Mouse (Mus musculus) heart, embryonic 15.5 days (tissue): ENCODE measurements around the gene Hhat. TPM values are rescaled to one million over a fixed set of nuclear protein-coding genes. Genes with fewer than 3 reads are reported as not detected.

ENCODE experiments used
- ATAC-seq: fragments of 200-750 bp; cut with Nextera tagmentation; replicated peaks from 2 replicates; pipeline ENCODE4 v1.8.0; 2017; ENCODE audit warnings: low read depth, moderate TSS enrichment; ENCODE audit not compliant: insufficient number of reproducible peaks, insufficient read depth, low FRiP score
- H3K27ac ChIP-seq: fragments of 300-500 bp; sonication (generic); 2 replicates; pipeline ENCODE4 v1.5.1; 2015; ENCODE audit warnings: mild to moderate bottlenecking, inconsistent platforms
- H3K27me3 ChIP-seq: fragments of 300-500 bp; sonication (generic); 2 replicates; pipeline ENCODE4 v1.6.1; 2015; ENCODE audit warnings: inconsistent platforms
- H3K36me3 ChIP-seq: fragments of 300-500 bp; sonication (generic); 2 replicates; pipeline ENCODE4 v1.6.1; 2015; ENCODE audit warnings: mild to moderate bottlenecking, inconsistent platforms
- H3K4me1 ChIP-seq: fragments of 300-500 bp; sonication (generic); replicated peaks from 2 replicates; pipeline ENCODE4 v1.6.1; 2015; ENCODE audit warnings: inconsistent platforms
- H3K4me2 ChIP-seq: fragments of 300-500 bp; sonication (generic); 2 replicates; pipeline ENCODE4 v1.6.1; 2015; ENCODE audit warnings: inconsistent platforms, mild to moderate bottlenecking, moderate library complexity
- H3K4me3 ChIP-seq: fragments of 300-500 bp; sonication (generic); 2 replicates; pipeline ENCODE4 v1.5.1; 2015; ENCODE audit warnings: mild to moderate bottlenecking, inconsistent platforms
- H3K9ac ChIP-seq: fragments of 300-500 bp; sonication (generic); 2 replicates; pipeline ENCODE4 v1.6.1; 2015; ENCODE audit warnings: mild to moderate bottlenecking, inconsistent platforms
- H3K9me3 ChIP-seq: fragments of 300-500 bp; sonication (generic); replicated peaks from 2 replicates; pipeline ENCODE4 v1.6.1; 2016; ENCODE audit warnings: inconsistent platforms
- WGBS: fragments of 180-500 bp; shearing (Covaris S2); methylation state at CpG from one replicate; pipeline ENCODE4 v1.1.7; 2015; ENCODE audit warnings: mixed read lengths; 5-methylcytosine and 5-hydroxymethylcytosine counted together
- polyA plus RNA-seq: library from polyadenylated mRNA; unstranded; fragments of >200 nt; fragmentation: Nextera tagmentation; extraction: Ambion mirVana; gene quantifications from 2 replicates; pipeline ENCODE4 v1.2.1, GENCODE M21; 2015

Hhat gene
- polyA plus RNA-seq, 1 experiment from 2014 or later = 5.5 TPM

DNA sequence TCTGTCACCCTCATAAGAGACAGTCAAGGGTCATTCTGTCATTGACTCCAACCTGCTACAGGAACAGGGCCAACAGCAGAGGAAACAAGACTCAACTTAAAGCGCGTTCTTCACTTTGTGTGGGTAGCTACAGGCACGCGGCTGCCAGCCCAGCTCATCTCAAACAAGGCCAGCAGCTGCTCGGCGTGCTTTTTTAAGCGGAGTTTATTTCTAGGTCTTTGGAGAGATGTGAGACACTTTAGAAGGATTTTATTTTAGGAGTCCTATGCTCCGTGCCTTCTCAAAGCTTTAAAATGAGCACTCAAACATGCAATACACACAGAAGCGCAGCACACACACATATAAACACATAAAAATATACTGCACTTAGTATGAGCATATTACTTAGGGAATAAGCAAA is 183.6 kb downstream of the Hhat start:
- WGBS = 66% methylated on average over 9 of the region's 9 CpGs

DNA sequence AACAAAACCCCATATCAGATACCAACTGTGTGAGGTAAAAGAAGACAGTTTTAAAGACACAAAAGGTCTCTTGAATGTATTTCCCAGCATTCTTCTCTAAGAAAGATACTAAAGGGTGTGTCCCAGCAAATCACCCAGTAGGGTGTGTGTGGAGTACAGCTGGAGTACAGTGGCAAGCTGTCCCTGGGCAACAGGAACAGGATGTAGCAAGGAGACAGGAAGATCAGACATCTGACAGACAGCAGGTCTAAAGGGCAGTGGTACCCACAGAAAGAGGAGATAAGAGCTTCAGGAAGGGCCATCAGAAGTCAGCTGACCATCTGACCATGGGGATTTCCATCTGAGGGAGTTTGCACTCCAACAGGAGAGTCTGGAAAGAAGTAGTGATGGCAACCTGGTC is 185.7 kb downstream of the Hhat start:
- H3K27me3 ChIP-seq = no peaks in the 10 kb centered on the region
- ATAC-seq = no peak
- H3K4me2 ChIP-seq = no peak overlapping the region
- H3K9ac ChIP-seq = no peak overlapping the region
- no peaks in the 10 kb centered on the region for H3K9me3 ChIP-seq
- no peaks in the 10 kb centered on the region for H3K36me3 ChIP-seq
- no peaks in the 10 kb centered on the region for H3K4me1 ChIP-seq
- H3K4me3 ChIP-seq = no peak overlapping the region
- H3K27ac ChIP-seq = no peak overlapping the region

More for the DNA sequence above, 183.6 kb downstream of the Hhat start:
- Histone ChIP-seq H3K9me3 (no peaks in the 10 kb centered on the region), H3K4me1 (no peaks in the 10 kb centered on the region), H3K9ac (no peak overlapping the region), H3K36me3 (no peaks in the 10 kb centered on the region), H3K27ac (0 out of 2 replicates have a peak overlapping the region, but pooled peaks have one; percentile 2), H3K27me3 (no peaks in the 10 kb centered on the region), H3K4me2 (no peak overlapping the region), H3K4me3 (no peak overlapping the region)
- ATAC-seq = no peak

DNA sequence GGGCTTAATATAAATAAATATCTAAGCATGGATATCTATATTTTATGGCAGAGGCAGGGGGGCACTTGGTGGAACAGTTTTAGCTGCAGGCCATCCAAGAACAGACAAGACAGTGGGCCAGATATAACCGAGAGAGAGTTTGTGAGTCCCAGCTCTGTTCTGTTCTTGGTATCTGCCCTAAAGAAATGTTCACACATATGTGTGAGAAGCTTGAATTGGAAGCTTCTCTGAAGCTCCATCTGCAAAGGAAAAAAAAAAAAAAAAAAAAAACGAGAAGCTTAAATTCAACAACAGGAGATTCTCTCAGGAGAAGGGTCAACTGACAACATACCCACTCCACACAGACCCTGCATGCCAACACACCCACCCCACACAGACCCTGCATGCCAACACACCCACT is 188.1 kb downstream of the Hhat start:
- Histone ChIP-seq H3K9me3 (no peaks in the 10 kb centered on the region), H3K4me3 (no peak overlapping the region), H3K9ac (no peak overlapping the region), H3K27ac (no peak overlapping the region), H3K4me1 (no peaks in the 10 kb centered on the region), H3K4me2 (no peak overlapping the region), H3K36me3 (no peaks in the 10 kb centered on the region), H3K27me3 (no peaks in the 10 kb centered on the region)
- 72% methylated on average over 2 of the region's 2 CpGs for WGBS
- no peak for ATAC-seq

DNA sequence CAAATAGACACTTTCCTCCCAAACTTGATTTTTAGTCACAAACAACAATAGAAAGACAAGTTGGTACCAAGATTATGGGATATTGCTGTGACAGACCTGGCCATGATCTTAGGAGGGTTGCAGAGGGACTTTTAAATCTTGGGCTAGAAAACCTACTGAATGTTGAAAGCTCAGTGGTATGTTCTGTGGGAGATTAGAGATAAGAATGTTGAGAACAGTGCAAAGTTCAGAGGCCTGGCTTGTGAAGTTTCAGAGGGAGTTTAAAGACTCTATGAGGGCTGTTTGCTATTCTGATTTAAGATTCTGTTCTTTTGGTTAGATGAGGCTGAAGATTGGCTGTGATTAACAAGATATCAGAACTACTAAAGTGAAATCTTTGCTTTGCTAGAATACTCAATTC is 206.3 kb downstream of the Hhat start:
- H3K9ac ChIP-seq = no peak overlapping the region
- H3K4me2 ChIP-seq = no peak overlapping the region
- no peaks in the 10 kb centered on the region; the same call in 1 of the 2 replicates for H3K9me3 ChIP-seq
- H3K27ac ChIP-seq = no peak overlapping the region
- no peak overlapping the region for H3K4me3 ChIP-seq
- ATAC-seq = no peak
- no peaks in the 10 kb centered on the region for H3K36me3 ChIP-seq
- H3K27me3 ChIP-seq = no peaks in the 10 kb centered on the region
- H3K4me1 ChIP-seq = no peaks in the 10 kb centered on the region

DNA sequence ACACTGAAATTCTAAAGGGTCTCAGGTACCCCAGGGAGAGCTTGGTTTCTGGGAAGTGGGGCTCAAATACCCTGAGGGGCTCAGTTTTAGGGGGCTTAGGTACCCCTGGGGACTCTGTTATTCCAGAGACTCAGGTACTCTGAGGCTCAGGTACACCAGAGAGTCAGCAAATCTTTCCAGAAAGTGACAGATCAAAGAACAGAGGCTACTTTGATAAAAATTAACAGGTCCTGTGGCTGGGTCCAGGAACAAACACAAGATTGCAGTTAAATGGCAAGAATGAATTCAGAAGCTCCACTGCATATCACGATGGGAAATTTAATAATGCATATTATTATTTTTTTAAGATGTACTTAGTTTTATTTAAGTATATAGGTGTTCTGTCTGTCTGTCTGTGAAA is 211.7 kb downstream of the Hhat start:
- no peaks in the 10 kb centered on the region for H3K36me3 ChIP-seq
- no peak for ATAC-seq
- no peak overlapping the region for H3K9ac ChIP-seq
- no peaks in the 10 kb centered on the region for H3K9me3 ChIP-seq
- no peaks in the 10 kb centered on the region for H3K27me3 ChIP-seq
- no peaks in the 10 kb centered on the region for H3K4me1 ChIP-seq
- H3K4me2 ChIP-seq = no peak overlapping the region
- 90% methylated on average over 1 of the region's 1 CpGs for WGBS
- no peak overlapping the region for H3K27ac ChIP-seq
- H3K4me3 ChIP-seq = no peak overlapping the region

DNA sequence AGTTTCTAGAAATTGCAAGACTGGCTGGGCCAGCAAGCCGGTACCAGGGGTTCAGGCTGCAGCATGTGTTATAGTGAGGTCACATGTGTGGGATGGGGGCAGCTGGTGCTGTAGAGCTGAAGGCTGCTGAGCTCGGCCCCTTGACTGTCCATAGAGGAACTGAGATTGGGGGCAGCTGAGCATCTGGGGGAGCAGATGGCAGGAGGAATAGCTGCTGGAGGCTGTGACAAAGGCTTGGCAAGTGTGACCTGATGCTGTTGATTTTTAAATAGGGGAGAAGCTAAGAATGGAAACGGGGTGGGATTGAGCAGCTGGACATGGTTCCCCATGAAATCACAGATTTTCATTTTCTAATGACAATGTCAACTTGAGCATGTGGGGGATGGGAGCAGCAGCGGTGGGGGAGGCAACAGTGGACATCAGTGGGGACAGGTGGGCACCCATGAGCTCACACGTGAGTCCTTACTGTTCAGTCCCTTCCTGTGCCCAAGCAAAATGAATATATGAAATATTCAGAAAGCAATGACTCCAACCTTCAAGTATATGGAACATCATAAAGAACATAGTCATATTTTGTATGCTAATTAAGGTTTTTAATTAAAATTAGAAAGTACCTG is 212.9 kb downstream of the Hhat start:
- Histone ChIP-seq H3K4me2 (no peak overlapping the region), H3K4me1 (no peaks in the 10 kb centered on the region), H3K27ac (no peak overlapping the region), H3K27me3 (no peaks in the 10 kb centered on the region), H3K9ac (no peak overlapping the region), H3K9me3 (no peaks in the 10 kb centered on the region), H3K36me3 (no peaks in the 10 kb centered on the region), H3K4me3 (no peak overlapping the region)
- ATAC-seq = no peak
- 70% methylated on average over 5 of the region's 5 CpGs for WGBS

DNA sequence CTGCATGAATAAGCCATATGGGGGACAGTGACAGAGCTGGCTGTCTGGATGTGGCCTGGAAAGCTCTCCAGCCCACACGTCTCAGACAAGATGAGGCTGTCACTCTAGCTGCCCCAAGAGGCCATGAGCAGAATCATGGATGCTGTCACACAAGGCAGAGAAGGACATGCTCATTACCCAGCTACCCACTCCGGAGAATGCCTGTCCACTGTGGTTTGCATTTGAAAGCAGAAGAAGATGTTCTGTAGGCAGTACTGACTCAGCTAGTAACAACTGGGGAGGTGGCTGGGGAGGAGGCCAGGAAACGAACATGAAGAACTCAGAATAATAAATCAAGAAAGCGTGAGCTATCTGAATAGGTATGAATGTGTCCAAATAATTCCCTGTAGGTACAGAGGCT is 215.5 kb downstream of the Hhat start:
- no peak for ATAC-seq

DNA sequence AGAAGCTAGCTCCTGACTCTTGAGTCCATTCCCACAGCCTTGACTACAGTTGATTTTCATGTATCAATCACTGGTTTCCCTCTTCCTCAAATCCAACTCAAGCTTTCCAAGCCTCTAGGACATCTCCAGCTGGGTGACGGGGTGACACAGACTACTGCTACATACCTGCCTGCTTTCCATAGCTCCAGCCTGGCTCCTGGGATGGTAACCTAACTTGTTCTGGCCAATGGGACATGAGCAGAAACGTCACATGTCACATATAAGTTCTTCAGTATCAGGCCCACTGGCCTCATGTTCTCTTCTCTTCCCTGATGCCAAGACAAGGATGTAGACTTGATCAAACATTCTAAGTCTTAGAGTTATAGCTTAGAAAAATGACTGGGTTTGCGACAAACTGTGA is 220.5 kb downstream of the Hhat start:
- H3K4me3 ChIP-seq = no peak overlapping the region
- no peak for ATAC-seq
- H3K27me3 ChIP-seq = no peaks in the 10 kb centered on the region
- H3K36me3 ChIP-seq = no peaks in the 10 kb centered on the region
- no peaks in the 10 kb centered on the region for H3K9me3 ChIP-seq
- 81% methylated on average over 3 of the region's 3 CpGs for WGBS
- no peak overlapping the region for H3K27ac ChIP-seq
- no peaks in the 10 kb centered on the region for H3K4me1 ChIP-seq
- H3K9ac ChIP-seq = no peak overlapping the region
- no peak overlapping the region for H3K4me2 ChIP-seq

More for the DNA sequence above, 215.5 kb downstream of the Hhat start:
- H3K27me3 ChIP-seq = no peaks in the 10 kb centered on the region
- H3K36me3 ChIP-seq = no peaks in the 10 kb centered on the region
- no peaks in the 10 kb centered on the region for H3K4me1 ChIP-seq
- H3K27ac ChIP-seq = no peak overlapping the region
- H3K9ac ChIP-seq = no peak overlapping the region
- no peak overlapping the region for H3K4me2 ChIP-seq
- no peak overlapping the region for H3K4me3 ChIP-seq
- 77% methylated on average over 4 of the region's 4 CpGs for WGBS
- H3K9me3 ChIP-seq = no peaks in the 10 kb centered on the region

DNA sequence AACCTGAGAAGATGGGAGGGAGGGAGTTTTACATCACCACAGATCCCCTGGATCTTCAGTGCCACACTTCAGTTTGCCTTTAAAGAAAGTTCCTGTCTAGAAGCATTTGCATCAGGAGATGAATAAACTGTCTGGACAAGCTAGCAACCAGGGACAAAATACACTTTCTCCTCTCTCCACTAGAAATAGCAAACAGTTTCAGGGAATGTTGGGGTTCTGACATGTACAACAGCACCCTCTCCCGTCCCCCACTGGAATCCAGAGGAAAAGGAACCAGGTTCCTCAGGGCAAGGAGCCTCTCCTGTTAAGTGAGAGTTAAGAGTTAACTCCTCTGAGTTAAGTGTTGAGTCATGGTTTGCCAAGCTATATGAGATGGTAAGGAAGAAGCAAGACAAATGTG is 224.2 kb downstream of the Hhat start:
- H3K9me3 ChIP-seq = no peaks in the 10 kb centered on the region
- no peak overlapping the region for H3K9ac ChIP-seq
- H3K36me3 ChIP-seq = no peaks in the 10 kb centered on the region
- no peak for ATAC-seq
- H3K27ac ChIP-seq = no peak overlapping the region
- H3K27me3 ChIP-seq = no peaks in the 10 kb centered on the region
- H3K4me3 ChIP-seq = no peak overlapping the region
- 8% methylated on average over 1 of the region's 1 CpGs for WGBS
- no peak overlapping the region for H3K4me2 ChIP-seq
- peaks cover 4% of the 10 kb centered on the region; the same call in 1 of the 2 replicates for H3K4me1 ChIP-seq

DNA sequence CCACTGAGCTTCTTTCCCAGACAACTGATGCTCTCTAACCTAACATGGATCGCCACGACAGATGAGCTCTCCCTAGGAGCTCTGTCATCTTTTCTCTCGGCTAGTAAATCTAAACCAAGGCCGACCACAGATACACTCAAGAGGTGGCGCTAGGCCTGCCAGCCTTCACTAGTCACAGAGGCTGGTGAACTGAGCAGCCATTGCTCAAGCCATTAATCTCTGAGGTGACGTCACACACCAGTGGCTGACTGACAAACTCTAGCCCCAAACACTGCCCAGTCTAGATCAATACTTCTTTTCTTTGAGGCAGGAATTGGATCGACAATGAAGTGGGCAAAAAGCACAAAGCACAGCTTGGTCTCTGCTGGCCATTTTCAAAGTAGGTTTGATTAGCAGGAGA is 226.1 kb downstream of the Hhat start:
- Histone ChIP-seq H3K4me3 (no peak overlapping the region), H3K4me1 (peaks cover 4% of the 10 kb centered on the region; the same call in 1 of the 2 replicates), H3K4me2 (no peak overlapping the region), H3K27ac (no peak overlapping the region), H3K9me3 (no peaks in the 10 kb centered on the region), H3K9ac (no peak overlapping the region), H3K27me3 (no peaks in the 10 kb centered on the region), H3K36me3 (no peaks in the 10 kb centered on the region)
- WGBS = 79% methylated on average over 7 of the region's 7 CpGs
- no peak for ATAC-seq

DNA sequence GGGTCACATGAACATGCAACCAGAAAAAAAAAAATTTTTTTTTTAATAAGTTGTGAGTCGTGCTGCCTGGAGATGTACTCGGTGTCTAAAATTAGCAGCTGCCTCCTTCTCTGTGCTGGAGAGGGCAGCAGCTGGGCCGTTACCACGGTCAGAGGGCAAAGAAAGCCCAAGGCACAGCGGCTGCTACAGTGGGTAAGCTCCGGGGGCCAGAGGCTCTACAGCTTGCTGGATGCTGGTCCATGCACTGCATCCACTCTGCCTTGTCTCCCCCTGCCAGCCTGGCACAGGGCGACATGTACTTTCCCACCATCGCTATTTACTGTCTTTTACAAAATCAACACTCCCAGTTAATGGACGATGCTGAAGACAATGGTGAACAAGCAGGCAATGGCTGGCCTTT is 226.9 kb downstream of the Hhat start:
- Histone ChIP-seq H3K9me3 (no peaks in the 10 kb centered on the region), H3K4me2 (no peak overlapping the region), H3K4me1 (peaks cover 4% of the 10 kb centered on the region; the same call in 1 of the 2 replicates), H3K27me3 (no peaks in the 10 kb centered on the region), H3K36me3 (no peaks in the 10 kb centered on the region), H3K9ac (no peak overlapping the region), H3K4me3 (no peak overlapping the region), H3K27ac (no peak overlapping the region)
- 46% methylated on average over 9 of the region's 9 CpGs for WGBS
- ATAC-seq = no peak

DNA sequence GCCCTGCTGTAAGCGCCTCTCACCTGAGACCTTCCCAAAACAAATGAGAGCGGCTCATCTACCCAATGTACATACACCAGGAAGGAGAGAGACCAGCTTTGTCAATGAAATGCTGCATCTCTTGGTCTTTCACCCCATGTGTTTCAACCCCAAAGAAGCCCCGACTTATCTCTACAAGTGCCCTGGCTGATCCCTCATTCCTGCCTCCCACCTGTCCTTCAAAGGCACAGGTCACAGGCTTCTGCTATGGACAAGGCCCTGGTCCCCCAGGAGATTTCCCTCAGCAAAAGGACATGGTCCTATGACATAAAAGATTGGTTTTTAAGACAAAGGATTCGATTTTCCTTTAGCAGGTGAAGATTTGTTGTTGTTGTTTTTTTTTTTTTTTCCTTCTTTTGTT is 227.3 kb downstream of the Hhat start:
- no peak overlapping the region for H3K9ac ChIP-seq
- H3K27ac ChIP-seq = no peak overlapping the region
- H3K4me1 ChIP-seq = peaks cover 4% of the 10 kb centered on the region; the same call in 1 of the 2 replicates
- no peak for ATAC-seq
- H3K36me3 ChIP-seq = no peaks in the 10 kb centered on the region
- 83% methylated on average over 4 of the region's 4 CpGs for WGBS
- no peaks in the 10 kb centered on the region for H3K9me3 ChIP-seq
- H3K4me3 ChIP-seq = no peak overlapping the region
- no peaks in the 10 kb centered on the region for H3K27me3 ChIP-seq
- H3K4me2 ChIP-seq = no peak overlapping the region
